Mouse (Mus musculus) right cerebral cortex, postnatal 25 days (tissue): Measurements from ENCODE around the gene Dcaf8.
"Not testable (repeated sequence)": the region's sequence is repeated elsewhere in the genome, so short reads cannot be mapped to it uniquely, and the experiment has no call there.

Experiments
- DNase-seq: peaks from one replicate; pipeline ENCODE4 v3.0.0; 2022

The Dcaf8 gene

GRCm38 (mm10) chr1:172221297-172222063 lies 73.6 kb downstream of the Dcaf8 start:
- no peak for DNase-seq

- DNase-seq = no peak
Observed at GRCm38 (mm10) chr1:172228209-172228608, 80.3 kb downstream of the Dcaf8 start.

GRCm38 (mm10) chr1:172229215-172229614 lies 81.3 kb downstream of the Dcaf8 start:
- no peak for DNase-seq

GRCm38 (mm10) chr1:172240945-172241708 lies 93.2 kb downstream of the Dcaf8 start:
- DNase-seq = no peak

- no peak for DNase-seq
Observed at GRCm38 (mm10) chr1:172242401-172242800, 94.5 kb downstream of the Dcaf8 start.

- DNase-seq = no peak
Observed at GRCm38 (mm10) chr1:172243547-172244205, 95.8 kb downstream of the Dcaf8 start.

- DNase-seq = not testable (repeated sequence)
Observed at GRCm38 (mm10) chr1:172244645-172245044, 96.8 kb downstream of the Dcaf8 start.
